Mouse (Mus musculus): Measurements from ENCODE around the gene Olfr699. TPM values are rescaled to one million over a fixed set of nuclear protein-coding genes. Genes with fewer than 3 reads are reported as not detected.
"Not testable (repeated sequence)": the region's sequence is repeated elsewhere in the genome, so short reads cannot be mapped to it uniquely, and the experiment has no call there.

Gene Olfr699
- total and polyA plus RNA-seq, 3 experiments, result not detected

DNA sequence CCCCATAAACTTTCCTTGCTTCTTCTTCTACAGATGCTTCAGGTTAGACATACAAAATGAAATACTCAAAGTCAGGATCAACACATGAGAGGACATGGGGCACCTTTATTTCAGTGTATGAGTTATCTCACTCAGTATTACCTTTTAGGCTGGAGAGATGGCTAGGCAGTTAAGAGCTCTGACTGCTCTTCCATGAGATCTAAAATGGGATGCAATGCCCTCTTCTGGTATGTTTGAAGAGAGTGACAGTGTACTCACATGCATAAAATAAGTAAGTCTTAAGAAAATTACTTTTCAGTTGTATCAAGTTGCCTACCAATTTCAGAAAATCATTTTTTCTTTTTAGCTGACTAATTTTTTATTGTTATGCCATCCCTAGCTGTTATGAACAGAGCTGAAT, 4.7 kb downstream of the Olfr699 start:
- TF ChIP-seq TCF12 (IDR thresholded peaks at IDR 0.05; ENCODE audit: low read depth, low read length) (no peak), ZKSCAN1 (IDR thresholded peaks at IDR 0.05; ENCODE audit: low read depth, low read length) (no peak), CHD1 (IDR thresholded peaks at IDR 0.05; ENCODE audit: low read depth, low read length) (no peak), ZC3H11A (IDR thresholded peaks at IDR 0.05; ENCODE audit: low read depth, low read length) (no peak), NRF1 (IDR thresholded peaks at IDR 0.05; ENCODE audit: insufficient read depth, low read depth, low read length, poor library complexity, severe bottlenecking) (no peak), UBTF (IDR thresholded peaks at IDR 0.05; ENCODE audit: borderline replicate concordance, insufficient read depth, low read depth, low read length) (no peak), MXI1 (IDR thresholded peaks at IDR 0.05; ENCODE audit: low read depth, low read length) (no peak), MAFK (IDR thresholded peaks at IDR 0.05; ENCODE audit: borderline replicate concordance, low read depth, low read length) (no peak), ZNF384 (IDR thresholded peaks at IDR 0.05; ENCODE audit: low read depth, low read length) (no peak), NELFE (IDR thresholded peaks at IDR 0.05; ENCODE audit: low read depth, low read length) (no peak), CHD2 (IDR thresholded peaks at IDR 0.05; ENCODE audit: low read length) (no peak), POLR2AphosphoS2 (IDR thresholded peaks at IDR 0.05; ENCODE audit: low read length) (no peak)
- Histone ChIP-seq H3K9me3 (replicated peaks; ENCODE audit: insufficient read depth, low read length) (no peaks in the 10 kb centered on the region), H3K79me2 (ENCODE audit: control insufficient read depth, insufficient read depth, low read length, poor library complexity) (no peaks in the 10 kb centered on the region), H3K9ac (ENCODE audit: control insufficient read depth, low read depth, low read length, poor library complexity, severe bottlenecking) (no peak overlapping the region), H3K36me3 (ENCODE audit: control insufficient read depth in 1 of 2, insufficient read depth in 2 of 2, low read length in 2 of 2) (no peaks in the 10 kb centered on the region), H3K4me1 (ENCODE audit: control insufficient read depth in 1 of 2, insufficient read depth in 2 of 2, low read length in 2 of 2) (no peaks in the 10 kb centered on the region), H3K27me3 (ENCODE audit: control insufficient read depth in 1 of 2, insufficient read depth in 2 of 2, low read length in 2 of 2) (no peaks in the 10 kb centered on the region), H3K4me3 (ENCODE audit: control insufficient read depth in 1 of 2, insufficient read depth in 1 of 2, low read depth in 2 of 2, low read length in 2 of 2) (no peak overlapping the region), H3K27ac (ENCODE audit: control insufficient read depth, low read depth, low read length) (no peak overlapping the region)
- no peak for DNase-seq (ENCODE audit: low read depth, low spot score)

GRCm38 (mm10) chr7:106761008-106761407, 32.0 kb downstream of the Olfr699 start:
- not testable (repeated sequence) for H3K27me3 ChIP-seq (ENCODE audit: control insufficient read depth in 1 of 2, insufficient read depth in 2 of 2, low read length in 2 of 2); H3K79me2 ChIP-seq (ENCODE audit: control insufficient read depth, insufficient read depth, low read length, poor library complexity); H3K9ac ChIP-seq (ENCODE audit: control insufficient read depth, low read depth, low read length, poor library complexity, severe bottlenecking); H3K27ac ChIP-seq (ENCODE audit: control insufficient read depth, low read depth, low read length); H3K36me3 ChIP-seq (ENCODE audit: control insufficient read depth in 1 of 2, insufficient read depth in 2 of 2, low read length in 2 of 2); H3K9me3 ChIP-seq (replicated peaks; ENCODE audit: insufficient read depth, low read length); H3K4me1 ChIP-seq (ENCODE audit: control insufficient read depth in 1 of 2, insufficient read depth in 2 of 2, low read length in 2 of 2); DNase-seq (ENCODE audit: low read depth, low spot score); H3K4me3 ChIP-seq (ENCODE audit: control insufficient read depth in 1 of 2, insufficient read depth in 1 of 2, low read depth in 2 of 2, low read length in 2 of 2)

GRCm38 (mm10) chr7:106758800-106759199, 34.2 kb downstream of the Olfr699 start:
- H3K9me3 ChIP-seq (replicated peaks; ENCODE audit: insufficient read depth, low read length), result no peaks in the 10 kb centered on the region
- no peaks in the 10 kb centered on the region for H3K79me2 ChIP-seq (ENCODE audit: control insufficient read depth, insufficient read depth, low read length, poor library complexity)
- no peaks in the 10 kb centered on the region for H3K4me1 ChIP-seq (ENCODE audit: control insufficient read depth in 1 of 2, insufficient read depth in 2 of 2, low read length in 2 of 2)
- no peaks in the 10 kb centered on the region for H3K27me3 ChIP-seq (ENCODE audit: control insufficient read depth in 1 of 2, insufficient read depth in 2 of 2, low read length in 2 of 2)
- no peak for DNase-seq (ENCODE audit: low read depth, low spot score)
- TF ChIP-seq ZMIZ1 (IDR thresholded peaks at IDR 0.05; ENCODE audit: low read depth, low read length) (no peak), SMC3 (IDR thresholded peaks at IDR 0.05; ENCODE audit: low read depth, low read length) (no peak), TBP (IDR thresholded peaks at IDR 0.05; ENCODE audit: low read depth, low read length) (no peak), POLR2AphosphoS2 (IDR thresholded peaks at IDR 0.05; ENCODE audit: low read length) (no peak), ZNF384 (IDR thresholded peaks at IDR 0.05; ENCODE audit: low read depth, low read length) (no peak), GABPA (IDR thresholded peaks at IDR 0.05; ENCODE audit: low read depth, low read length) (no peak), USF2 (IDR thresholded peaks at IDR 0.05; ENCODE audit: borderline replicate concordance in 1 of 2, insufficient read depth in 1 of 2, low read depth in 1 of 2, low read length in 2 of 2) (no peak), NRF1 (IDR thresholded peaks at IDR 0.05; ENCODE audit: insufficient read depth, low read depth, low read length, poor library complexity, severe bottlenecking) (no peak)
- no peak overlapping the region for H3K27ac ChIP-seq (ENCODE audit: control insufficient read depth, low read depth, low read length)
- H3K9ac ChIP-seq (ENCODE audit: control insufficient read depth, low read depth, low read length, poor library complexity, severe bottlenecking), result no peak overlapping the region
- H3K4me3 ChIP-seq (ENCODE audit: control insufficient read depth in 1 of 2, insufficient read depth in 1 of 2, low read depth in 2 of 2, low read length in 2 of 2), result no peak overlapping the region
- no peaks in the 10 kb centered on the region for H3K36me3 ChIP-seq (ENCODE audit: control insufficient read depth in 1 of 2, insufficient read depth in 2 of 2, low read length in 2 of 2)

Data from MEL (cell line).